Mouse (Mus musculus) Patski (cell line): ENCODE results near the gene Atp7b. TPM values are rescaled to one million over a fixed set of nuclear protein-coding genes. Genes with fewer than 3 reads are reported as not detected.

Experiments
- ATAC-seq: fragments of 100-300 bp; one replicate; pipeline ENCODE4 v1.8.0; 2021
- CTCF ChIA-PET: fragments of 350-600 bp; sonication (Branson Sonifier 250); formaldehyde crosslinking; loops from one replicate; lab custom pipeline; 2022; ENCODE audit warnings: inconsistent platforms; lab: Charles Lee
- POLR2A ChIA-PET: fragments of 350-600 bp; sonication (Branson Sonifier 250); formaldehyde crosslinking; loops from one replicate; lab custom pipeline; 2022; ENCODE audit warnings: antibody characterized with exemption, inconsistent platforms; lab: Charles Lee
- DNase-seq: peaks from one replicate; pipeline ENCODE4 v3.0.0-alpha.2; 2011; ENCODE audit warnings: low read depth, low spot score
- H3K27me3 ChIP-seq: fragments of 371-371 bp; one replicate; pipeline ENCODE4 v1.5.1; 2021
- CTCF ChIP-seq: fragments of 100-300 bp; IDR thresholded peaks from one replicate; pipeline ENCODE4 v1.5.1; 2021
- in situ Hi-C: fragments of 300-500 bp; cut with MboI; formaldehyde crosslinking; loops from 3 replicates; pipeline ENCODE4 v1.11.1; 2018; ENCODE audit warnings: low pct_unique_long_range_greater_than_20kb, mixed read lengths
- polyA plus RNA-seq: library from polyadenylated mRNA; unstranded; gene quantifications from one replicate; pipeline ENCODE4 v1.2.3, GENCODE M21; 2021

Atp7b gene
- polyA plus RNA-seq: 0.32 TPM

- peaks cover 33% of the 10 kb centered on the region for H3K27me3 ChIP-seq
- ChIA-PET CTCF (interaction anchor here (0.9 to 1.4 kb wide), 2 partner anchors 66 to 106 kb away, joined by 3 to 4 read pairs; partner anchors contain the start of gene Nek3), POLR2A (no interaction called here)
- DNase-seq (no peak), ATAC-seq (peak; percentile 55)
- in situ Hi-C loops: loop anchor here (5.0 kb wide), 1 partner anchor 112 kb away; no protein-coding TSS in a partner anchor
- no peak for TF ChIP-seq CTCF
Observed at GRCm38 (mm10) chr8:22059821-22060445, at the start of gene Atp7b. Atp7b (minus strand) TSS chr8:22060305.

GRCm38 (mm10) chr8:22107020-22107419 lies 46.9 kb upstream of the Atp7b start:
- DNase-seq: no peak
- CTCF ChIA-PET: interaction anchor here (2.0 kb wide), 1 partner anchor 10 kb away, joined by 6 read pairs; no protein-coding TSS in a partner anchor

GRCm38 (mm10) chr8:22091568-22091967 lies 31.5 kb upstream of the Atp7b start:
- peak; percentile 47 for TF ChIP-seq CTCF
- ChIA-PET POLR2A (no interaction called here), CTCF (interaction anchor here (1.6 kb wide), 1 partner anchor 19 kb away, joined by 5 read pairs; no protein-coding TSS in a partner anchor)
- ATAC-seq (no peak), DNase-seq (no peak)
- in situ Hi-C loops: no loop called here
- H3K27me3 ChIP-seq: no peaks in the 10 kb centered on the region

More at GRCm38 (mm10) chr8:22107020-22107419, 46.9 kb upstream of the Atp7b start:
- in situ Hi-C loops: no loop called here
- H3K27me3 ChIP-seq: no peaks in the 10 kb centered on the region
- TF ChIP-seq CTCF: no peak
- ATAC-seq: no peak
- POLR2A ChIA-PET: interaction anchor here (0.6 kb wide), 1 partner anchor 1109 kb away, joined by 3 read pairs; no protein-coding TSS in a partner anchor

- ChIA-PET CTCF (interaction anchor here (1.4 to 1.7 kb wide), 2 partner anchors 12 to 31 kb away, joined by 3 read pairs; no protein-coding TSS in a partner anchor), POLR2A (no interaction called here)
- no peak for DNase-seq
- no peak for ATAC-seq
- in situ Hi-C loops: no loop called here
- no peak for TF ChIP-seq CTCF
- H3K27me3 ChIP-seq: no peaks in the 10 kb centered on the region
Observed at GRCm38 (mm10) chr8:22089226-22089625, 29.1 kb upstream of the Atp7b start.

- ChIA-PET POLR2A (no interaction called here), CTCF (interaction anchor here (1.3 kb wide), 1 partner anchor 10 kb away, joined by 3 read pairs; no protein-coding TSS in a partner anchor)
- no peak for TF ChIP-seq CTCF
- ATAC-seq: no peak
- DNase-seq: no peak
- in situ Hi-C loops: no loop called here
- no peaks in the 10 kb centered on the region for H3K27me3 ChIP-seq
Observed at GRCm38 (mm10) chr8:22079313-22080007, 19.4 kb upstream of the Atp7b start.

GRCm38 (mm10) chr8:22061126-22061525 lies 1.0 kb upstream of the Atp7b start:
- DNase-seq (no peak), ATAC-seq (no peak)
- in situ Hi-C loops: loop anchor here (5.0 kb wide), 1 partner anchor 111 kb away; no protein-coding TSS in a partner anchor
- peaks cover 33% of the 10 kb centered on the region for H3K27me3 ChIP-seq
- CTCF ChIA-PET: interaction anchor here (1.4 to 1.6 kb wide), 2 partner anchors 11 to 105 kb away, joined by 3 to 4 read pairs; partner anchors contain the start of gene Nek3
- POLR2A ChIA-PET: no interaction called here
- no peak for TF ChIP-seq CTCF

- peaks cover 33% of the 10 kb centered on the region for H3K27me3 ChIP-seq
- peak; percentile 60 for DNase-seq
- peak; percentile 100 for ATAC-seq
- TF ChIP-seq CTCF: no peak
- in situ Hi-C loops: loop anchor here (5.0 kb wide), 1 partner anchor 112 kb away; no protein-coding TSS in a partner anchor
- POLR2A ChIA-PET: no interaction called here
- CTCF ChIA-PET: interaction anchor here (1.4 to 1.6 kb wide), 2 partner anchors 12 to 106 kb away, joined by 3 to 4 read pairs; partner anchors contain the start of gene Nek3
Observed at GRCm38 (mm10) chr8:22060446-22060889, 363 bp upstream of the Atp7b start, which contains the start of gene Alg11. Alg11 (plus strand) TSS chr8:22060721.

- DNase-seq (no peak), ATAC-seq (no peak)
- ChIA-PET CTCF (interaction anchor here (0.9 kb wide), 1 partner anchor 67 kb away, joined by 3 read pairs; no protein-coding TSS in a partner anchor), POLR2A (no interaction called here)
- in situ Hi-C loops: no loop called here
- no peak for TF ChIP-seq CTCF
- peaks cover 33% of the 10 kb centered on the region for H3K27me3 ChIP-seq
Observed at GRCm38 (mm10) chr8:22059153-22059738, 859 bp downstream of the Atp7b start.

GRCm38 (mm10) chr8:22058368-22058767 lies 1.7 kb downstream of the Atp7b start:
- ChIA-PET CTCF (no interaction called here), POLR2A (no interaction called here)
- H3K27me3 ChIP-seq: peaks cover 33% of the 10 kb centered on the region
- TF ChIP-seq CTCF: no peak
- in situ Hi-C loops: no loop called here
- DNase-seq: no peak
- no peak for ATAC-seq

GRCm38 (mm10) chr8:22056850-22057249 lies 3.3 kb downstream of the Atp7b start:
- TF ChIP-seq CTCF: no peak
- POLR2A ChIA-PET: no interaction called here
- H3K27me3 ChIP-seq: peaks cover 37% of the 10 kb centered on the region
- CTCF ChIA-PET: no interaction called here
- ATAC-seq: no peak
- in situ Hi-C loops: no loop called here
- no peak for DNase-seq
